Mouse (Mus musculus) heart, postnatal 14 days (tissue): ENCODE measurements around the gene Dhrs4. TPM values are rescaled to one million over a fixed set of nuclear protein-coding genes. Genes with fewer than 3 reads are reported as not detected.

Experiments
- DNase-seq, 2 experiments: peaks; one replicate each; pipeline ENCODE4 v3.0.0; 2021 to 2022
- intact Hi-C: fragments of 180-260 bp; cut with DNase I; formaldehyde crosslinking; loops from one replicate; pipeline ENCODE4 v1.15.1; 2025
- total RNA-seq, 2 experiments: library from RNA; stranded (reverse); gene quantifications; 2 replicates each; pipeline ENCODE4 v1.2.3; 2021

The Dhrs4 gene
- total RNA-seq, 2 experiments from 2014 or later: 129 to 134 TPM

- intact Hi-C loops: no loop called here
Observed at GRCm38 (mm10) chr14:55520451-55521361, 42.1 kb downstream of the Dhrs4 start.

GRCm38 (mm10) chr14:55524062-55524461 is 45.5 kb downstream of the Dhrs4 start:
- DNase-seq: no peak
- intact Hi-C loops: no loop called here

More at GRCm38 (mm10) chr14:55520451-55521361, 42.1 kb downstream of the Dhrs4 start:
- peak in 1 of 2 experiments; percentile 41 for DNase-seq

- intact Hi-C loops: no loop called here
- DNase-seq: no peak
Observed at GRCm38 (mm10) chr14:55524785-55525184, 46.2 kb downstream of the Dhrs4 start, which contains the start of gene Nrl. TSS of gene Nrl (minus strand) at chr14:55524981.

GRCm38 (mm10) chr14:55526674-55527073 is 48.1 kb downstream of the Dhrs4 start:
- intact Hi-C loops: no loop called here

GRCm38 (mm10) chr14:55527940-55528339 is 49.4 kb downstream of the Dhrs4 start:
- DNase-seq: peak in 1 of 2 experiments; percentile 31
- intact Hi-C loops: loop anchor here (2.0 kb wide), 1 partner anchor 31 kb away; no protein-coding TSS in a partner anchor

More at GRCm38 (mm10) chr14:55526674-55527073, 48.1 kb downstream of the Dhrs4 start:
- DNase-seq: no peak

GRCm38 (mm10) chr14:55536116-55536745 is 57.7 kb downstream of the Dhrs4 start:
- intact Hi-C loops: loop anchor here (1.0 to 10.0 kb wide), 3 partner anchors 40 to 421 kb away; partner anchors contain the start of gene Jph4
- DNase-seq: peak; percentile 46 to 65

Other genes starting within 250 kb of the Dhrs4 start
- gene Carmil3, start 11.9 kb downstream of the Dhrs4 start, total RNA-seq: 1 to 10 TPM; 2.5 to 5.5 TPM
- gene Cpne6, start 31.7 kb downstream of the Dhrs4 start, total RNA-seq: not detected
- not detected for gene Nrl, start 46.2 kb downstream of the Dhrs4 start, total RNA-seq
- 10 to 100 TPM; 17.7 to 23.0 TPM for gene Pck2, start 61.5 kb downstream of the Dhrs4 start, total RNA-seq
- 100 to 1,000 TPM; 112 to 118 TPM for gene Dcaf11, start 81.2 kb downstream of the Dhrs4 start, total RNA-seq
- gene A730061H03Rik, start 81.6 kb downstream of the Dhrs4 start, total RNA-seq: under 1 TPM in 1 of 2 experiments, not detected in 1; 0.69 TPM
- 100 to 1,000 TPM; 204 to 226 TPM for gene Fitm1, start 96.9 kb downstream of the Dhrs4 start, total RNA-seq
- gene Psme1, start 99.4 kb downstream of the Dhrs4 start, total RNA-seq: 100 to 1,000 TPM; 218 to 238 TPM
- gene Emc9, start 106.5 kb downstream of the Dhrs4 start, total RNA-seq: 10 to 100 TPM; 39.9 to 45.0 TPM
- 100 to 1,000 TPM in 1 of 2 experiments, 10 to 100 TPM in 1; 90.7 to 132 TPM for gene Psme2, start 112.4 kb downstream of the Dhrs4 start, total RNA-seq
- 10 to 100 TPM; 21.8 to 26.1 TPM for gene Rnf31, start 113.0 kb downstream of the Dhrs4 start, total RNA-seq
- 1 to 10 TPM; 9.2 to 9.3 TPM for gene Irf9, start 124.8 kb downstream of the Dhrs4 start, total RNA-seq
- gene Rec8, start 139.3 kb downstream of the Dhrs4 start, total RNA-seq: 1 to 10 TPM in 1 of 2 experiments, under 1 TPM in 1; 0.72 to 1.2 TPM
- 10 to 100 TPM; 41.4 to 49.9 TPM for gene Ipo4, start 157.2 kb downstream of the Dhrs4 start, total RNA-seq
- 1 to 10 TPM; 2.2 to 2.9 TPM for gene Gm49378, start 159.1 kb downstream of the Dhrs4 start, total RNA-seq
- gene Tm9sf1, start 165.0 kb downstream of the Dhrs4 start, total RNA-seq: 10 to 100 TPM; 45.3 to 45.4 TPM
- under 1 TPM; 0.53 to 0.76 TPM for gene Tssk4, start 171.4 kb downstream of the Dhrs4 start, total RNA-seq
- 10 to 100 TPM; 52.4 to 55.9 TPM for gene Mdp1, start 181.8 kb downstream of the Dhrs4 start, total RNA-seq
- gene Gmpr2, start 193.2 kb downstream of the Dhrs4 start, total RNA-seq: 10 to 100 TPM; 12.8 to 14.1 TPM
- 100 to 1,000 TPM; 254 to 257 TPM for gene Nedd8, start 193.4 kb downstream of the Dhrs4 start, total RNA-seq
- gene Tinf2, start 203.1 kb downstream of the Dhrs4 start, total RNA-seq: 10 to 100 TPM; 10.5 to 10.8 TPM
- under 1 TPM; 0.29 TPM for gene Tgm1, start 235.2 kb downstream of the Dhrs4 start, total RNA-seq
- 10 to 100 TPM; 11.4 to 13.7 TPM for gene Rabggta, start 243.5 kb downstream of the Dhrs4 start, total RNA-seq